Mouse (Mus musculus): ENCODE data around the gene Pak4. TPM values are rescaled to one million over a fixed set of nuclear protein-coding genes. Genes with fewer than 3 reads are reported as not detected.

Pak4 gene
- polyA plus RNA-seq, 1 experiment from 2014 or later = 53.0 TPM

DNA sequence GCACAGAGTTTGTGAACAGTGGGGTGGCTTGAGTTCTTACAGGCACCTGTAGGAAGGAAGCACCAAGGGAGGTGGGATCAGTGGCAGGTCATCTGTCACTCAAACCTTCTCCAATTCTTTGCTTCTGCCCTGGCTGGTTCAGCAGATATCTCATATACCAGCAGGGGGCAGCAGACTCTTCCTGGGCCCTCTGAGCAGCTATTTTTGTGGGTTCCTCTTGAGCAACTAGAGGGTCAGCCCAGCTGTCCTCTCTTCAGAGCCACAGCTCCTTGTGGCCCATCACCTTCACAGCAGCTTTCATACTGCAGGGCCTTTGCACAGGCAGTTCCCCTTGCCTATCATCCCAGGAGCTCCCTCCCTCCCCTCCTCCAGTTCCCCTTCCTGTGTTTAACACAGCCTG lies 29.7 kb downstream of the Pak4 start:
- no peak for DNase-seq (ENCODE audit: low spot score)
- H3K4me3 ChIP-seq = no peak overlapping the region
- peaks cover 66% of the 10 kb centered on the region for H3K36me3 ChIP-seq
- H3K27me3 ChIP-seq (ENCODE audit: insufficient read depth, poor library complexity, severe bottlenecking) = no peaks in the 10 kb centered on the region
- no peaks in the 10 kb centered on the region for H3K9me3 ChIP-seq
- H3K27ac ChIP-seq = no peak overlapping the region
- peaks cover 41% of the 10 kb centered on the region for H3K4me1 ChIP-seq

GRCm38 (mm10) chr7:28567539-28567938 lies 30.4 kb downstream of the Pak4 start:
- 79% methylated on average over 4 of the region's 4 CpGs for WGBS
- DNase-seq (ENCODE audit: low spot score) = no peak
- no peaks in the 10 kb centered on the region for H3K27me3 ChIP-seq (ENCODE audit: insufficient read depth, poor library complexity, severe bottlenecking)
- H3K4me1 ChIP-seq = peaks cover 34% of the 10 kb centered on the region
- H3K27ac ChIP-seq = no peak overlapping the region
- H3K36me3 ChIP-seq = peaks cover 73% of the 10 kb centered on the region
- H3K4me3 ChIP-seq = no peak overlapping the region
- H3K9me3 ChIP-seq = no peaks in the 10 kb centered on the region

DNA sequence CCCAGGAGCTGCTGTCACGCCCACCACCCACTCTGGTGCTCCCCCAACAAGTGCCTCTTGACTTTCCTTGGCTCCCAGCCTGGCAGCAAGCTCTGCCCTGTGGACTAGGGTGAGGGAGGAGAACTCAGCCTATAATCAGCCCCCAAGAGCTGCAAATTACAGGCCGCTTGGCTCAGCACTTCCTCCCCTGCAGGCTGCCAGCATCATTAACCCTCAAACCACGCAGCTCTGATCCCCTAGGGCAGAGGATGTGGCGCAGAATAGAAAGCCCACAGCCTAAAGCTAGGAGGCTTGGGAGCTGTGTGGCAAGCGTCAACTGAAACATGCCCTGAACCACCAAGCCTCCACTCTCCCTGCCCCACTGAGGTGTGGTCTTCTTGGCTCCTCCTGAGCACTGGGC lies 32.6 kb downstream of the Pak4 start:
- 80% methylated on average over 5 of the region's 5 CpGs for WGBS
- DNase-seq (ENCODE audit: low spot score) = no peak
- Histone ChIP-seq H3K36me3 (peaks cover 92% of the 10 kb centered on the region), H3K4me3 (no peak overlapping the region), H3K27me3 (ENCODE audit: insufficient read depth, poor library complexity, severe bottlenecking) (no peaks in the 10 kb centered on the region), H3K27ac (no peak overlapping the region), H3K4me1 (peaks cover 14% of the 10 kb centered on the region), H3K9me3 (no peaks in the 10 kb centered on the region)

DNA sequence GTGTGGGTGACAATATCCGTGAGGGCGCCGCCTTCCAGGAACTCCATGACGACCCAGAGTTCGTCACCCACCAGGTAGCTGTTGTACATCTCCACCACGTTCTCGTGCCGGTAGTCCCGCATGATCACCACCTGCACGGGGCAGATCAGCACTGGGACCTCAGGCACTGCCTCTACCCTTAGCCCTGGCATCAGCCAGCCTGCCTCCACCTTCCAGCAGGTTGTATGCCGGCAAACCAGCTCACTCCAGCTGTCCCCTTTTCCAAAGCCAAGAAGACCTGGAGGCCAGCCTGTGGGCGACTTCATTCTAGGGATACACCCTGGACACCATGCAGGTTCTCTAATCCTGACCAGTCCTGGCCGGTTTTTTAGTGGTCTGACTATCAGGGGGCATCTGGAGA lies 35.0 kb downstream of the Pak4 start:
- no peak overlapping the region for H3K27ac ChIP-seq
- no peaks in the 10 kb centered on the region for H3K9me3 ChIP-seq
- peaks cover 90% of the 10 kb centered on the region for H3K36me3 ChIP-seq
- DNase-seq (ENCODE audit: low spot score) = no peak
- 96% methylated on average over 13 of the region's 13 CpGs for WGBS
- H3K4me3 ChIP-seq = no peak overlapping the region
- H3K4me1 ChIP-seq = peaks cover 21% of the 10 kb centered on the region
- H3K27me3 ChIP-seq (ENCODE audit: insufficient read depth, poor library complexity, severe bottlenecking) = no peaks in the 10 kb centered on the region

GRCm38 (mm10) chr7:28562371-28562770 lies 35.6 kb downstream of the Pak4 start:
- Histone ChIP-seq H3K36me3 (peaks cover 86% of the 10 kb centered on the region), H3K4me3 (no peak overlapping the region; the same call in 1 of the 2 replicates), H3K9me3 (no peaks in the 10 kb centered on the region), H3K27ac (no peak overlapping the region), H3K4me1 (peaks cover 27% of the 10 kb centered on the region), H3K27me3 (ENCODE audit: insufficient read depth, poor library complexity, severe bottlenecking) (no peaks in the 10 kb centered on the region)
- WGBS = 89% methylated on average over 13 of the region's 13 CpGs
- no peak for DNase-seq (ENCODE audit: low spot score)

GRCm38 (mm10) chr7:28561967-28562366 lies 36.0 kb downstream of the Pak4 start:
- H3K9me3 ChIP-seq = no peaks in the 10 kb centered on the region
- H3K4me3 ChIP-seq = no peak overlapping the region
- H3K27me3 ChIP-seq (ENCODE audit: insufficient read depth, poor library complexity, severe bottlenecking) = no peaks in the 10 kb centered on the region
- WGBS = 85% methylated on average over 11 of the region's 11 CpGs
- peaks cover 84% of the 10 kb centered on the region for H3K36me3 ChIP-seq
- DNase-seq (ENCODE audit: low spot score) = no peak
- H3K4me1 ChIP-seq = peaks cover 31% of the 10 kb centered on the region
- H3K27ac ChIP-seq = no peak overlapping the region

- no peak for DNase-seq (ENCODE audit: low spot score)
- WGBS = 95% methylated on average over 10 of the region's 10 CpGs
- H3K36me3 ChIP-seq = peaks cover 74% of the 10 kb centered on the region
- no peak overlapping the region for H3K4me3 ChIP-seq
- no peak overlapping the region for H3K27ac ChIP-seq
- H3K4me1 ChIP-seq = peaks cover 42% of the 10 kb centered on the region
- H3K9me3 ChIP-seq = no peaks in the 10 kb centered on the region
- H3K27me3 ChIP-seq (ENCODE audit: insufficient read depth, poor library complexity, severe bottlenecking) = no peaks in the 10 kb centered on the region
Observed at GRCm38 (mm10) chr7:28560856-28561255, 37.1 kb downstream of the Pak4 start.

- 59% methylated on average over 4 of the region's 4 CpGs for whole genome bisulfite sequencing
- Histone ChIP-seq H3K36me3 (peaks cover 51% of the 10 kb centered on the region), H3K4me3 (no peak overlapping the region), H3K4me1 (peaks cover 47% of the 10 kb centered on the region), H3K9me3 (no peaks in the 10 kb centered on the region), H3K27me3 (ENCODE audit: insufficient read depth, poor library complexity, severe bottlenecking) (no peaks in the 10 kb centered on the region), H3K27ac (no peak overlapping the region)
- no peak for DNase-seq (ENCODE audit: low spot score)
Observed at GRCm38 (mm10) chr7:28558486-28558885, 39.5 kb downstream of the Pak4 start.

- Histone ChIP-seq H3K36me3 (peaks cover 43% of the 10 kb centered on the region), H3K27me3 (ENCODE audit: insufficient read depth, poor library complexity, severe bottlenecking) (no peaks in the 10 kb centered on the region), H3K4me3 (0 out of 2 replicates have a peak overlapping the region, but pooled peaks have one; percentile 16), H3K27ac (no peak overlapping the region), H3K4me1 (peaks cover 47% of the 10 kb centered on the region), H3K9me3 (peaks cover 4% of the 10 kb centered on the region; the same call in 1 of the 2 replicates)
- 34% methylated on average over 6 of the region's 6 CpGs for WGBS
- DNase-seq (ENCODE audit: low spot score) = no peak
Observed at GRCm38 (mm10) chr7:28557708-28558107, 40.3 kb downstream of the Pak4 start.

DNA sequence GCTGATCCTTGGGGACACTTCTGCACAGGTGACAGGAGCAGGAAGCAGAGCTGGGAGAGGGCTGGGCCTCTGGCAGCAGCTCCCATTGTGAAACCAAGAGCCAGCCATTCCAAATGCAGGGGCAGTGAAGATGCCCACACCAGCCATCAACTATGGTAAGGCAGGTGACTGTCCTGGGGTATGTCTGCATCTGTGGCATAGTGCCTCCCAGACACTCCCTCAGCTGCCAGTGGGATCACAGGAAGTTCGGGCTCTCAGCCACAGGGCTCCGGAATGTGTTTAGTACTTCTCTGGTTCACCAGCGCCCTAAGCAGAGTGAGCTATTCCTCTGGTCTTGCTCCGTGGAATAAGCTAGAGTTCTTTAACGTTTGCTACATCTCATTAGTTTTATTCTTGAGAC lies 40.9 kb downstream of the Pak4 start:
- peaks cover 37% of the 10 kb centered on the region for H3K36me3 ChIP-seq
- H3K27ac ChIP-seq = no peak overlapping the region
- H3K4me3 ChIP-seq = no peak overlapping the region
- peaks cover 47% of the 10 kb centered on the region for H3K4me1 ChIP-seq
- peaks cover 4% of the 10 kb centered on the region; the same call in 1 of the 2 replicates for H3K9me3 ChIP-seq
- H3K27me3 ChIP-seq (ENCODE audit: insufficient read depth, poor library complexity, severe bottlenecking) = no peaks in the 10 kb centered on the region
- 65% methylated on average over 5 of the region's 5 CpGs for WGBS
- DNase-seq (ENCODE audit: low spot score) = no peak

DNA sequence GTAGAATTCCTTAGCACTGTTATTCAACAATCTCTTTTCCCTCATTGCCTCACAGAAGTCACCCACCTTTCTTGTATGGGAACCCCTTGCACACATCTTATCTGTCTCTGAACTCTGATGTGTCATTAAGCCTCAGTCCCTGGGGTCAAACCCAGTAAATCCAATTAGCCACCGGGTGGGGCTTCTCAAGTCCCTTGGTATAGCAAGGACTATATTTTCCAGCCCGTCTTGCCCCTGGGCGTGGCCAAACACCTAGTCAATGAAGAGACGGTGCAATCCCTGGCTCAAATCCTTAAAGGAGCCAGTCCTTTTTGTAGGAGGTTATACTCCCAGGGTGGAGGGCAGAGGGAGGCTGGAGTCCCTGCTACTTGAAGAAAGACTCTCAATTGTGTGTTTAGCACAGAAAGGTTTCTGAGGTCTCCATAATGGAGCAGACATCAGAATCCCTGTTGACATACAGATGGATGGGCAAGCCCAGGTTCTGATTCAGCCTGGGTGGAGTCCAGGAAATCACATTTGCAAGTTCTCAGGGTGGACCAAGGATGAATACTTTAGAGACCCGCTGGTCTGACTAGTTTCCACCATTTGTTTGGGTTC lies 41.9 kb downstream of the Pak4 start:
- Histone ChIP-seq H3K4me3 (no peak overlapping the region), H3K4me1 (peaks cover 47% of the 10 kb centered on the region), H3K27ac (0 out of 2 replicates have a peak overlapping the region, but pooled peaks have one; percentile 17), H3K9me3 (peaks cover 4% of the 10 kb centered on the region; the same call in 1 of the 2 replicates), H3K36me3 (peaks cover 29% of the 10 kb centered on the region), H3K27me3 (ENCODE audit: insufficient read depth, poor library complexity, severe bottlenecking) (no peaks in the 10 kb centered on the region)
- 13% methylated on average over 5 of the region's 5 CpGs for WGBS
- DNase-seq (ENCODE audit: low spot score) = no peak

GRCm38 (mm10) chr7:28553076-28553475 lies 44.9 kb downstream of the Pak4 start:
- 91% methylated on average over 6 of the region's 6 CpGs for WGBS
- Histone ChIP-seq H3K27ac (no peak overlapping the region), H3K4me3 (no peak overlapping the region), H3K9me3 (peaks cover 4% of the 10 kb centered on the region; the same call in 1 of the 2 replicates), H3K4me1 (peaks cover 27% of the 10 kb centered on the region), H3K27me3 (ENCODE audit: insufficient read depth, poor library complexity, severe bottlenecking) (peaks cover 7% of the 10 kb centered on the region), H3K36me3 (0 out of 2 replicates have a peak, but pooled peaks cover 6% of the 10 kb centered on the region)
- DNase-seq (ENCODE audit: low spot score) = no peak

DNA sequence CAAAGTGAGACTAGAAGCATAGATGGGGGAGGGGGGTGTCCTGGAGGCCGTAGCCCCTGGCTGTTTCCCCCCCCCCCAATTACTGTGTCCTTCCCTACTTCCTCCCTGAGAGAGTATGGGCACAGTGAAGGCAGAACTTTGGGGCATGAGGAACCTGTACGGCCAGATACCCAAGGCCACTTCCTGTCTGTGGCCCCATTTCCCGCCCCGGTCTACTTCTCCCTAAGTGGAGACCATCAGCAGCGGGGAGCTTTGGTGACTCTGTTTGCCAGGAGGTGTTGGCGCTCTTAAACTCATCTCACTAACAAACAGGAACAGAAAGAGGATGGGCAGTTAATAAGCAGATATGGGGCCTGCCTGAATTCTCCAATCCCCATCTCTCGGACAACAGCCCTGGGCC lies 50.4 kb downstream of the Pak4 start:
- Histone ChIP-seq H3K4me1 (peaks cover 27% of the 10 kb centered on the region), H3K4me3 (peak overlapping the region; percentile 53; the same call in 1 of the 2 replicates), H3K27me3 (ENCODE audit: insufficient read depth, poor library complexity, severe bottlenecking) (peaks cover 61% of the 10 kb centered on the region), H3K9me3 (no peaks in the 10 kb centered on the region), H3K27ac (no peak overlapping the region), H3K36me3 (no peaks in the 10 kb centered on the region)
- DNase-seq (ENCODE audit: low spot score) = no peak
- WGBS = 65% methylated on average over 7 of the region's 7 CpGs

GRCm38 (mm10) chr7:28547154-28547553 lies 50.8 kb downstream of the Pak4 start, which contains the start of gene Nccrp1:
Nccrp1 (minus strand) TSS chr7:28547254.
- 0 out of 2 replicates have a peak within 1 kb of the TSS, but pooled peaks have one; percentile 16 for H3K27ac ChIP-seq
- H3K4me1 ChIP-seq = peaks cover 27% of the 10 kb centered on the region
- WGBS = 12% methylated on average over 5 of the region's 5 CpGs
- no peaks in the 10 kb centered on the region for H3K9me3 ChIP-seq
- H3K27me3 ChIP-seq (ENCODE audit: insufficient read depth, poor library complexity, severe bottlenecking) = peaks cover 66% of the 10 kb centered on the region
- peak within 1 kb of the TSS; percentile 53 for H3K4me3 ChIP-seq
- H3K36me3 ChIP-seq = no peaks in the 10 kb centered on the region
- no peak for DNase-seq (ENCODE audit: low spot score)

Measured in heart, embryonic 10.5 days (tissue).